Mouse (Mus musculus): ENCODE data around the gene Lrrc46. TPM values are rescaled to one million over a fixed set of nuclear protein-coding genes. Genes with fewer than 3 reads are reported as not detected.

Lrrc46 gene
- polyA plus RNA-seq, 1 experiment: not detected

GRCm38 (mm10) chr11:97029686-97030417 lies 11.4 kb downstream of the Lrrc46 start, which contains the start of gene Scrn2:
Gene Scrn2 (plus strand): TSS chr11:97029938.
- peaks cover 2% of the 10 kb centered on the region; the same call in 1 of the 2 replicates for H3K4me1 ChIP-seq (ENCODE audit: control insufficient read depth, insufficient read depth, low read length)
- peak within 1 kb of the TSS; percentile 67 for H3K4me3 ChIP-seq (replicated peaks; ENCODE audit: control insufficient read depth, low read depth, low read length)
- under 1% methylated on average over 25 of the region's 25 CpGs for WGBS
- no peak for TF ChIP-seq POLR2A (IDR thresholded peaks at IDR 0.05; ENCODE audit: borderline replicate concordance, control insufficient read depth, low read depth, low read length)
- TF ChIP-seq CTCF (IDR thresholded peaks at IDR 0.05; ENCODE audit: control insufficient read depth, insufficient read depth, low read length): peak; percentile 84
- no peak within 1 kb of the TSS; the same call in 1 of the 2 replicates for H3K27ac ChIP-seq (ENCODE audit: control insufficient read depth, insufficient read depth, low read depth, low read length, poor library complexity)

GRCm38 (mm10) chr11:97025721-97026344 lies 15.4 kb downstream of the Lrrc46 start:
- Histone ChIP-seq H3K4me3 (replicated peaks; ENCODE audit: control insufficient read depth, low read depth, low read length) (no peak overlapping the region), H3K27ac (ENCODE audit: control insufficient read depth, insufficient read depth, low read depth, low read length, poor library complexity) (peak overlapping the region; percentile 20; the same call in 1 of the 2 replicates), H3K4me1 (ENCODE audit: control insufficient read depth, insufficient read depth, low read length) (peaks cover 2% of the 10 kb centered on the region; the same call in 1 of the 2 replicates)
- TF ChIP-seq CTCF (IDR thresholded peaks at IDR 0.05; ENCODE audit: control insufficient read depth, insufficient read depth, low read length) (peak; percentile 95), POLR2A (IDR thresholded peaks at IDR 0.05; ENCODE audit: borderline replicate concordance, control insufficient read depth, low read depth, low read length) (peak; percentile 46; the same call in 1 of the 2 replicates)
- 7% methylated on average over 17 of the region's 17 CpGs for WGBS

- Histone ChIP-seq H3K4me1 (ENCODE audit: control insufficient read depth, insufficient read depth, low read length) (no peaks in the 10 kb centered on the region; the same call in 1 of the 2 replicates), H3K4me3 (replicated peaks; ENCODE audit: control insufficient read depth, low read depth, low read length) (no peak overlapping the region), H3K27ac (ENCODE audit: control insufficient read depth, insufficient read depth, low read depth, low read length, poor library complexity) (no peak overlapping the region)
- TF ChIP-seq CTCF (IDR thresholded peaks at IDR 0.05; ENCODE audit: control insufficient read depth, insufficient read depth, low read length) (no peak), POLR2A (IDR thresholded peaks at IDR 0.05; ENCODE audit: borderline replicate concordance, control insufficient read depth, low read depth, low read length) (no peak)
- 69% methylated on average over 10 of the region's 10 CpGs for WGBS
Measured at GRCm38 (mm10) chr11:97024977-97025376, 16.2 kb downstream of the Lrrc46 start.

GRCm38 (mm10) chr11:97021873-97022484 lies 19.2 kb downstream of the Lrrc46 start:
- 1% methylated on average over 50 of the region's 50 CpGs for WGBS
- Histone ChIP-seq H3K27ac (ENCODE audit: control insufficient read depth, insufficient read depth, low read depth, low read length, poor library complexity) (no peak overlapping the region), H3K4me3 (replicated peaks; ENCODE audit: control insufficient read depth, low read depth, low read length) (peak overlapping the region; percentile 69), H3K4me1 (ENCODE audit: control insufficient read depth, insufficient read depth, low read length) (no peaks in the 10 kb centered on the region; the same call in 1 of the 2 replicates)
- TF ChIP-seq POLR2A (IDR thresholded peaks at IDR 0.05; ENCODE audit: borderline replicate concordance, control insufficient read depth, low read depth, low read length): peak; percentile 33; the same call in 1 of the 2 replicates
- TF ChIP-seq CTCF (IDR thresholded peaks at IDR 0.05; ENCODE audit: control insufficient read depth, insufficient read depth, low read length): peak; percentile 80

- no peak overlapping the region for H3K4me3 ChIP-seq (replicated peaks; ENCODE audit: control insufficient read depth, low read depth, low read length)
- TF ChIP-seq POLR2A (IDR thresholded peaks at IDR 0.05; ENCODE audit: borderline replicate concordance, control insufficient read depth, low read depth, low read length): no peak
- TF ChIP-seq CTCF (IDR thresholded peaks at IDR 0.05; ENCODE audit: control insufficient read depth, insufficient read depth, low read length): no peak
- no peaks in the 10 kb centered on the region; the same call in 1 of the 2 replicates for H3K4me1 ChIP-seq (ENCODE audit: control insufficient read depth, insufficient read depth, low read length)
- 3% methylated on average over 27 of the region's 27 CpGs for WGBS
- no peak overlapping the region for H3K27ac ChIP-seq (ENCODE audit: control insufficient read depth, insufficient read depth, low read depth, low read length, poor library complexity)
Measured at GRCm38 (mm10) chr11:97021121-97021765, 20.0 kb downstream of the Lrrc46 start.

- TF ChIP-seq POLR2A (IDR thresholded peaks at IDR 0.05; ENCODE audit: borderline replicate concordance, control insufficient read depth, low read depth, low read length): no peak
- no peak for TF ChIP-seq CTCF (IDR thresholded peaks at IDR 0.05; ENCODE audit: control insufficient read depth, insufficient read depth, low read length)
- Histone ChIP-seq H3K4me1 (ENCODE audit: control insufficient read depth, insufficient read depth, low read length) (no peaks in the 10 kb centered on the region), H3K4me3 (replicated peaks; ENCODE audit: control insufficient read depth, low read depth, low read length) (no peak overlapping the region), H3K27ac (ENCODE audit: control insufficient read depth, insufficient read depth, low read depth, low read length, poor library complexity) (no peak overlapping the region)
- 17% methylated on average over 13 of the region's 13 CpGs for WGBS
Measured at GRCm38 (mm10) chr11:97019345-97019708, 21.9 kb downstream of the Lrrc46 start.

GRCm38 (mm10) chr11:97018583-97019344 lies 22.4 kb downstream of the Lrrc46 start:
- 2% methylated on average over 68 of the region's 68 CpGs for whole genome bisulfite sequencing
- no peak overlapping the region for H3K4me3 ChIP-seq (replicated peaks; ENCODE audit: control insufficient read depth, low read depth, low read length)
- TF ChIP-seq POLR2A (IDR thresholded peaks at IDR 0.05; ENCODE audit: borderline replicate concordance, control insufficient read depth, low read depth, low read length): no peak
- no peak for TF ChIP-seq CTCF (IDR thresholded peaks at IDR 0.05; ENCODE audit: control insufficient read depth, insufficient read depth, low read length)
- H3K4me1 ChIP-seq (ENCODE audit: control insufficient read depth, insufficient read depth, low read length): no peaks in the 10 kb centered on the region
- H3K27ac ChIP-seq (ENCODE audit: control insufficient read depth, insufficient read depth, low read depth, low read length, poor library complexity): no peak overlapping the region
